ENCODE assay signal across 20 mouse cellular contexts in the genomic region with DNA sequence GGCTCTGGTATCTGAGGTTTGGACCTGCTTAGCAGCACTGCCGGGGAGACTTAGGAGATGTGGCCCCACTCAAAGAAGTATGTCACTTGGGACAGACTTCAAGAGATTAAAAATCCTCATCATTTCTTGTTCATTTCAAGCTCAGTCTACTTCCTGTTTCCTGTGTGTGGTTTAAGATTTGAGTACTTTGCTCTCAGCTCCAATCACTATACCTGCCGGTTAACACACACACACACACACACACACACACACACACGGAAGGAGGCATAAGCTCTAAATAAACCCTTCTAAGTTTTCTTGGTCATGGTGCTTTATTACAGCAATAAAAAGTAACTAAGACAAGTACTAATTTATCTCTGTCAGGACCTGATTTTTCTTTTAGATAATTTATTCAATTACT. TPM values are rescaled to one million over a fixed set of nuclear protein-coding genes. Genes with fewer than 3 reads are reported as not detected.
DNase-seq lines count a peak whose midpoint lies in the region; ATAC-seq and TF ChIP-seq lines count a peak whose summit lies in the region.
"Had no signal": no experiment of that assay in that cellular context is flagged by ENCODE, and none has a peak within 500 bp of the region (broad histone marks: within the 10 kb centered on the region; RNA-seq: fewer than 3 reads in every experiment).

No protein-coding gene starts in this region.

- peaks cover 14% of the 10 kb centered on the region for H3K79me2 ChIP-seq in MEL (ENCODE audit: control insufficient read depth, insufficient read depth, low read length, poor library complexity)

- no peak for TF ChIP-seq CTCF in MEL (IDR thresholded peaks at IDR 0.05 in 2 of 3, conservative IDR thresholded peaks at IDR 0.05 in 1 of 3; ENCODE audit: control insufficient read depth in 1 of 3, insufficient read depth in 1 of 3, low read depth in 2 of 3, low read length in 3 of 3, poor library complexity in 1 of 3, severe bottlenecking in 1 of 3)

- WGBS in intestine, embryonic 15.5 days: 68% methylated on average over 3 of the region's 3 CpGs
- WGBS in midbrain, embryonic 15.5 days: 90% methylated on average over 3 of the region's 3 CpGs
- 70% methylated on average over 3 of the region's 3 CpGs for WGBS in kidney, embryonic 15.5 days
- 92% methylated on average over 3 of the region's 3 CpGs for WGBS in limb, embryonic 10.5 days

- H3K4me3 ChIP-seq in MEL (ENCODE audit: control insufficient read depth in 1 of 2, insufficient read depth in 1 of 2, low read depth in 2 of 2, low read length in 2 of 2): no peak overlapping the region
- H3K4me3 ChIP-seq in intestine, embryonic 15.5 days (replicated peaks): no peak overlapping the region
- H3K4me3 ChIP-seq in midbrain, embryonic 15.5 days: no peak overlapping the region
- no peak overlapping the region for H3K4me3 ChIP-seq in kidney, embryonic 15.5 days (replicated peaks)
- H3K4me3 ChIP-seq in limb, embryonic 10.5 days: no peak overlapping the region
- H3K4me3 ChIP-seq: embryonic facial prominence, embryonic 13.5 days; heart, embryonic 12.5 days; lung, embryonic 15.5 days; midbrain, embryonic 12.5 days had no signal

- H3K36me3 ChIP-seq in MEL (ENCODE audit: control insufficient read depth in 1 of 2, insufficient read depth in 2 of 2, low read length in 2 of 2): peaks cover 29 to 30% of the 10 kb centered on the region in 2 experiments
- H3K36me3 ChIP-seq in intestine, embryonic 15.5 days: peaks cover 12% of the 10 kb centered on the region; the same call in 1 of the 2 replicates
- peaks cover 13% of the 10 kb centered on the region; the same call in 1 of the 2 replicates for H3K36me3 ChIP-seq in midbrain, embryonic 15.5 days (replicated peaks)
- H3K36me3 ChIP-seq in kidney, embryonic 15.5 days: peaks cover 49% of the 10 kb centered on the region
- peaks cover 60% of the 10 kb centered on the region for H3K36me3 ChIP-seq in limb, embryonic 10.5 days

- no peak for TF ChIP-seq RAD21 in MEL (IDR thresholded peaks at IDR 0.05; ENCODE audit: low read depth, low read length)

- ATAC-seq in intestine, embryonic 15.5 days: peak; percentile 72; the same call in 1 of the 2 replicates
- peak; percentile 39; the same call in 1 of the 2 replicates for ATAC-seq in neutrophil, adult 5-6 weeks (ENCODE audit: extremely low read depth, insufficient number of reproducible peaks, low FRiP score, poor library complexity, severe bottlenecking)
- ATAC-seq in midbrain, embryonic 15.5 days (replicated peaks): no peak
- no peak for ATAC-seq in megakaryocyte-erythroid progenitor cell, adult 5-6 weeks (replicated peaks; ENCODE audit: low FRiP score, low TSS enrichment, poor library complexity, severe bottlenecking)
- no peak for ATAC-seq in kidney, embryonic 15.5 days (replicated peaks; ENCODE audit: low FRiP score)

- H3K9me3 ChIP-seq in MEL (replicated peaks; ENCODE audit: insufficient read depth, low read length): no peaks in the 10 kb centered on the region
- no peaks in the 10 kb centered on the region for H3K9me3 ChIP-seq in intestine, embryonic 15.5 days
- no peaks in the 10 kb centered on the region for H3K9me3 ChIP-seq in midbrain, embryonic 15.5 days
- H3K9me3 ChIP-seq in kidney, embryonic 15.5 days (replicated peaks): no peaks in the 10 kb centered on the region
- no peaks in the 10 kb centered on the region for H3K9me3 ChIP-seq in limb, embryonic 10.5 days (replicated peaks)
- H3K9me3 ChIP-seq: embryonic facial prominence, embryonic 13.5 days; heart, embryonic 12.5 days; lung, embryonic 15.5 days; midbrain, embryonic 12.5 days had no signal

- H3K4me1 ChIP-seq in MEL (ENCODE audit: control insufficient read depth in 1 of 2, insufficient read depth in 2 of 2, low read length in 2 of 2): peaks cover 0 to 8% of the 10 kb centered on the region in 2 experiments; a peak in 2 of 4 replicates
- no peaks in the 10 kb centered on the region for H3K4me1 ChIP-seq in intestine, embryonic 15.5 days (replicated peaks)
- no peaks in the 10 kb centered on the region; the same call in 1 of the 2 replicates for H3K4me1 ChIP-seq in midbrain, embryonic 15.5 days
- H3K4me1 ChIP-seq in kidney, embryonic 15.5 days: no peaks in the 10 kb centered on the region
- H3K4me1 ChIP-seq in limb, embryonic 10.5 days: no peaks in the 10 kb centered on the region
- H3K4me1 ChIP-seq: embryonic facial prominence, embryonic 13.5 days; midbrain, embryonic 12.5 days had no signal

- TF ChIP-seq POLR2A in MEL (IDR thresholded peaks at IDR 0.05; ENCODE audit: control insufficient read depth in 1 of 2, insufficient read depth in 1 of 2, low read depth in 1 of 2, low read length in 2 of 2, poor library complexity in 1 of 2): no peak

- no peak overlapping the region for H3K4me2 ChIP-seq in intestine, embryonic 15.5 days (replicated peaks)
- H3K4me2 ChIP-seq in midbrain, embryonic 15.5 days: no peak overlapping the region
- no peak overlapping the region for H3K4me2 ChIP-seq in kidney, embryonic 15.5 days
- H3K4me2 ChIP-seq: embryonic facial prominence, embryonic 13.5 days; heart, embryonic 12.5 days; liver, embryonic 11.5 days; lung, embryonic 15.5 days; midbrain, embryonic 12.5 days had no signal

- 0 out of 4 replicates have a peak, but pooled peaks of 1 of the 2 experiments have one; percentile 11 for TF ChIP-seq EP300 in MEL (IDR thresholded peaks at IDR 0.05; ENCODE audit: low read depth in 1 of 2, low read length in 2 of 2)

- no peak overlapping the region for H3K27ac ChIP-seq in MEL (ENCODE audit: control insufficient read depth, low read depth, low read length)
- no peak overlapping the region for H3K27ac ChIP-seq in intestine, embryonic 15.5 days
- no peak overlapping the region for H3K27ac ChIP-seq in midbrain, embryonic 15.5 days
- H3K27ac ChIP-seq in kidney, embryonic 15.5 days: no peak overlapping the region
- H3K27ac ChIP-seq in limb, embryonic 10.5 days: no peak overlapping the region
- H3K27ac ChIP-seq: embryonic facial prominence, embryonic 13.5 days; lung, embryonic 15.5 days; midbrain, embryonic 12.5 days had no signal

- DNase-seq in CD4-positive helper T cell, adult 2 months (ENCODE audit: low read depth, low spot score): peak; percentile 81
- DNase-seq in MEL (ENCODE audit: low read depth, low spot score): peak; percentile 22
- no peak for DNase-seq in limb, embryonic 10.5 days (ENCODE audit: low spot score)
- DNase-seq: cerebellum, adult 18-20 months; gastrocnemius, postnatal 14 days; heart, postnatal 36 days; kidney, postnatal 10 days had no signal

- no peak overlapping the region for H3K9ac ChIP-seq in MEL (ENCODE audit: control insufficient read depth, low read depth, low read length, poor library complexity, severe bottlenecking)
- H3K9ac ChIP-seq in intestine, embryonic 15.5 days: no peak overlapping the region
- H3K9ac ChIP-seq in midbrain, embryonic 15.5 days: no peak overlapping the region
- H3K9ac ChIP-seq in kidney, embryonic 15.5 days: no peak overlapping the region
- H3K9ac ChIP-seq: embryonic facial prominence, embryonic 13.5 days; heart, embryonic 12.5 days; lung, embryonic 15.5 days; midbrain, embryonic 12.5 days had no signal

- H3K27me3 ChIP-seq in MEL (ENCODE audit: control insufficient read depth in 1 of 2, insufficient read depth in 2 of 2, low read length in 2 of 2): no peaks in the 10 kb centered on the region
- no peaks in the 10 kb centered on the region for H3K27me3 ChIP-seq in intestine, embryonic 15.5 days (replicated peaks)
- H3K27me3 ChIP-seq in midbrain, embryonic 15.5 days (replicated peaks): no peaks in the 10 kb centered on the region
- H3K27me3 ChIP-seq in kidney, embryonic 15.5 days: no peaks in the 10 kb centered on the region
- H3K27me3 ChIP-seq in limb, embryonic 10.5 days (ENCODE audit: low read depth, poor library complexity, severe bottlenecking): no peaks in the 10 kb centered on the region
- H3K27me3 ChIP-seq: embryonic facial prominence, embryonic 13.5 days; heart, embryonic 12.5 days; lung, embryonic 15.5 days; midbrain, embryonic 12.5 days had no signal

TF ChIP-seq in MEL, 35 proteins besides CTCF, POLR2A, EP300 and RAD21:
- TF ChIP-seq CHD1 (IDR thresholded peaks at IDR 0.05; ENCODE audit: low read depth, low read length) (no peak), RCOR1 (IDR thresholded peaks at IDR 0.05; ENCODE audit: low read depth, low read length) (peak; percentile 94)

RNA-seq across cellular contexts. Expression of a gene that starts 47.1 kb away (rescaled TPM):
- not detected in 2 replicates for total RNA-seq in MEL (2012; rRNA removed)
- not detected for polyA plus RNA-seq in MEL (2012; ENCODE audit: insufficient read depth in 1 of 2, insufficient read length in 2 of 2, low read depth in 1 of 2, low replicate concordance in 2 of 2, missing spikeins in 1 of 2)
- 0.88 and 0.97 TPM in 2 replicates for polyA plus RNA-seq in intestine, embryonic 15.5 days (2015; fragmentation: Nextera tagmentation; extraction: Ambion mirVana)
- 122 and 131 TPM in 2 replicates for total RNA-seq in neutrophil, adult 5-6 weeks (2017)
- polyA plus RNA-seq in midbrain, embryonic 15.5 days (2015; fragmentation: Nextera tagmentation; extraction: Ambion mirVana): 0.06 TPM in 1 of 2 replicates, not detected in the other
- total RNA-seq in megakaryocyte-erythroid progenitor cell, adult 5-6 weeks (2014; fragmentation: Nextera tagmentation): 1.7 TPM in 1 of 2 replicates, not detected in the other
- total RNA-seq in megakaryocyte-erythroid progenitor cell, adult 5-6 weeks (2017): 0.38 TPM in 1 of 2 replicates, not detected in the other
- 0.55 TPM in 1 of 2 replicates, not detected in the other for polyA plus RNA-seq in kidney, embryonic 15.5 days (2015; fragmentation: Nextera tagmentation; extraction: Ambion mirVana)
- 0.05 and 0.21 TPM in 2 replicates for polyA plus RNA-seq in limb, embryonic 10.5 days (2016; fragmentation: Nextera tagmentation; extraction: Ambion mirVana)
- total RNA-seq: layer of hippocampus, postnatal 25 days; left cerebral cortex, postnatal 36 days had no signal
- polyA plus RNA-seq: embryonic facial prominence, embryonic 13.5 days; neural tube, embryonic 11.5 days had no signal

RNA-seq across cellular contexts. Expression of a gene that starts 49.9 kb away (rescaled TPM):
- total RNA-seq in MEL (2012; rRNA removed): 25.7 and 29.4 TPM in 2 replicates
- polyA plus RNA-seq in MEL (2012; ENCODE audit: insufficient read depth in 1 of 2, insufficient read length in 2 of 2, low read depth in 1 of 2, low replicate concordance in 2 of 2, missing spikeins in 1 of 2): 10 to 100 TPM in 1 of 2 experiments, not detected in 1; 22.8 TPM
- 56.5 and 60.8 TPM in 2 replicates for polyA plus RNA-seq in intestine, embryonic 15.5 days (2015; fragmentation: Nextera tagmentation; extraction: Ambion mirVana)
- 724 and 727 TPM in 2 replicates for total RNA-seq in neutrophil, adult 5-6 weeks (2017)
- polyA plus RNA-seq in midbrain, embryonic 15.5 days (2015; fragmentation: Nextera tagmentation; extraction: Ambion mirVana): 77.2 and 77.4 TPM in 2 replicates
- total RNA-seq in megakaryocyte-erythroid progenitor cell, adult 5-6 weeks (2014; fragmentation: Nextera tagmentation): 23.3 and 36.0 TPM in 2 replicates
- total RNA-seq in megakaryocyte-erythroid progenitor cell, adult 5-6 weeks (2017): 27.5 and 52.1 TPM in 2 replicates
- polyA plus RNA-seq in kidney, embryonic 15.5 days (2015; fragmentation: Nextera tagmentation; extraction: Ambion mirVana): 54.8 and 56.7 TPM in 2 replicates
- polyA plus RNA-seq in limb, embryonic 10.5 days (2016; fragmentation: Nextera tagmentation; extraction: Ambion mirVana): 47.3 and 51.9 TPM in 2 replicates

Comparison
In these comparisons a context has a peak if more than half of its experiments do, and no peak if none do; other contexts are left out.
1. ATAC-seq: peak in intestine, embryonic 15.5 days (single experiment) and neutrophil, adult 5-6 weeks (single experiment); none in midbrain, embryonic 15.5 days (single experiment), megakaryocyte-erythroid progenitor cell, adult 5-6 weeks (single experiment) and kidney, embryonic 15.5 days (single experiment).